Mouse (Mus musculus) left cerebral cortex, adult 9 months (tissue): ENCODE data around the gene Donson.
A peak's percentile ranks its signal among the peaks of the same experiment; 100 is the strongest.

Experiments used
- DNase-seq, 2 experiments: peaks; one replicate each; pipeline ENCODE4 v3.0.0; 2022; ENCODE audit warnings: low spot score in 2 of 2

Gene Donson

GRCm38 (mm10) chr16:91688619-91689334 lies at the start of gene Donson:
Gene Donson (minus strand): TSS chr16:91688770.
- DNase-seq = peak; percentile 68 to 87

GRCm38 (mm10) chr16:91736046-91736816 lies 47.7 kb upstream of the Donson start:
- no peak for DNase-seq

GRCm38 (mm10) chr16:91734771-91735170 lies 46.2 kb upstream of the Donson start:
- DNase-seq = no peak

GRCm38 (mm10) chr16:91732816-91733215 lies 44.2 kb upstream of the Donson start:
- DNase-seq = no peak

- DNase-seq = no peak
Observed at GRCm38 (mm10) chr16:91730446-91730845, 41.9 kb upstream of the Donson start.

- no peak for DNase-seq
Observed at GRCm38 (mm10) chr16:91729821-91730441, 41.4 kb upstream of the Donson start.

- DNase-seq = peak; percentile 98 to 99
Observed at GRCm38 (mm10) chr16:91729066-91729482, 40.5 kb upstream of the Donson start, which contains the start of gene Itsn1. Gene Itsn1 (plus strand): TSS chr16:91729281.

GRCm38 (mm10) chr16:91728123-91729065 lies 39.8 kb upstream of the Donson start, which contains the start of gene Cryzl1:
Gene Cryzl1 (minus strand): TSS chr16:91728975.
- peak; percentile 99 for DNase-seq

GRCm38 (mm10) chr16:91727433-91727832 lies 38.9 kb upstream of the Donson start:
- no peak for DNase-seq

- peak in 1 of 2 experiments; percentile 55 for DNase-seq
Observed at GRCm38 (mm10) chr16:91724247-91724646, 35.7 kb upstream of the Donson start.

- no peak for DNase-seq
Observed at GRCm38 (mm10) chr16:91717399-91717798, 28.8 kb upstream of the Donson start.

GRCm38 (mm10) chr16:91716927-91717349 lies 28.4 kb upstream of the Donson start:
- no peak for DNase-seq

GRCm38 (mm10) chr16:91710241-91710640 lies 21.7 kb upstream of the Donson start:
- DNase-seq = no peak

- DNase-seq = peak in 1 of 2 experiments; percentile 39
Observed at GRCm38 (mm10) chr16:91704603-91705340, 16.2 kb upstream of the Donson start.

GRCm38 (mm10) chr16:91702771-91703188 lies 14.2 kb upstream of the Donson start:
- DNase-seq = no peak

GRCm38 (mm10) chr16:91701908-91702307 lies 13.3 kb upstream of the Donson start:
- DNase-seq = no peak

- no peak for DNase-seq
Observed at GRCm38 (mm10) chr16:91698995-91699394, 10.4 kb upstream of the Donson start.

GRCm38 (mm10) chr16:91695108-91695755 lies 6.7 kb upstream of the Donson start:
- DNase-seq = no peak

- peak in 1 of 2 experiments; percentile 80 for DNase-seq
Observed at GRCm38 (mm10) chr16:91694455-91695084, 6.0 kb upstream of the Donson start.
